In genomic region chr19:6829870-6830555, GRCm38 (mm10) we compare ENCODE assay signal across 9 mouse cellular contexts. TPM values are rescaled to one million over a fixed set of nuclear protein-coding genes. Genes with fewer than 3 reads are reported as not detected.
DNase-seq lines count a peak whose midpoint lies in the region; ATAC-seq and TF ChIP-seq lines count a peak whose summit lies in the region.
"Had no signal": no experiment of that assay in that cellular context is flagged by ENCODE, and none has a peak within 500 bp of the region (broad histone marks: within the 10 kb centered on the region; RNA-seq: fewer than 3 reads in every experiment).

No protein-coding gene starts in this region.

- no peak overlapping the region for H3K27ac ChIP-seq in layer of hippocampus, adult 2 months
- H3K27ac ChIP-seq in embryonic facial prominence, embryonic 10.5 days (replicated peaks): no peak overlapping the region
- no peak overlapping the region for H3K27ac ChIP-seq in hindbrain, embryonic 15.5 days (replicated peaks)
- no peak overlapping the region for H3K27ac ChIP-seq in neural tube, embryonic 11.5 days (ENCODE audit: low read depth, low read length)

- peak overlapping the region; percentile 41 for H3K9ac ChIP-seq in hindbrain, embryonic 15.5 days
- H3K9ac ChIP-seq in neural tube, embryonic 11.5 days (ENCODE audit: low read length): no peak overlapping the region

- ATAC-seq in hindbrain, embryonic 15.5 days (ENCODE audit: low FRiP score, low read depth): no peak
- 0 out of 2 replicates have a peak, but pooled peaks have one; percentile 6 for ATAC-seq in neural tube, embryonic 11.5 days (ENCODE audit: insufficient read depth, low FRiP score, low TSS enrichment)
- no peak for ATAC-seq in activated CD4-positive, CD25-positive, alpha-beta regulatory T cell, adult 4 months
- ATAC-seq: Patski had no signal

- no peak for DNase-seq in layer of hippocampus, adult 2 months (ENCODE audit: low spot score in 2 of 2)
- DNase-seq in layer of hippocampus, postnatal 25 days (ENCODE audit: extremely low spot score in 1 of 2, low spot score in 1 of 2): no peak
- peak; percentile 69 for DNase-seq in embryonic facial prominence, embryonic 10.5 days (ENCODE audit: low spot score)
- DNase-seq in neural tube, embryonic 11.5 days (ENCODE audit: low spot score): peak; percentile 46
- DNase-seq in cerebellum, postnatal 14 days: no peak
- no peak for DNase-seq in layer of hippocampus, adult 9-11 months

- H3K36me3 ChIP-seq in embryonic facial prominence, embryonic 10.5 days (replicated peaks): no peaks in the 10 kb centered on the region
- 0 out of 2 replicates have a peak, but pooled peaks cover 3% of the 10 kb centered on the region for H3K36me3 ChIP-seq in hindbrain, embryonic 15.5 days
- H3K36me3 ChIP-seq in neural tube, embryonic 11.5 days (ENCODE audit: control insufficient read depth, insufficient read depth, low read length): no peaks in the 10 kb centered on the region; the same call in 1 of the 2 replicates

- peaks cover 29% of the 10 kb centered on the region for H3K4me1 ChIP-seq in embryonic facial prominence, embryonic 10.5 days
- H3K4me1 ChIP-seq in hindbrain, embryonic 15.5 days (replicated peaks): peaks cover 28% of the 10 kb centered on the region
- peaks cover 17% of the 10 kb centered on the region for H3K4me1 ChIP-seq in neural tube, embryonic 11.5 days (ENCODE audit: control insufficient read depth, insufficient read depth, low read length)

- H3K27me3 ChIP-seq in embryonic facial prominence, embryonic 10.5 days (replicated peaks; ENCODE audit: low read depth, poor library complexity, severe bottlenecking): peaks cover 85% of the 10 kb centered on the region
- H3K27me3 ChIP-seq in hindbrain, embryonic 15.5 days: peaks cover 33% of the 10 kb centered on the region
- H3K27me3 ChIP-seq in neural tube, embryonic 11.5 days (ENCODE audit: control insufficient read depth, insufficient read depth, low read length): peaks cover 40% of the 10 kb centered on the region
- H3K27me3 ChIP-seq: Patski had no signal

- under 1% methylated on average over 48 of the region's 48 CpGs for WGBS in embryonic facial prominence, embryonic 10.5 days
- 4% methylated on average over 48 of the region's 48 CpGs for WGBS in hindbrain, embryonic 15.5 days
- 1% methylated on average over 46 of the region's 48 CpGs for WGBS in neural tube, embryonic 11.5 days

- peak overlapping the region; percentile 75 for H3K4me2 ChIP-seq in hindbrain, embryonic 15.5 days
- peak overlapping the region; percentile 46 for H3K4me2 ChIP-seq in neural tube, embryonic 11.5 days (ENCODE audit: low read depth)

- H3K4me3 ChIP-seq in layer of hippocampus, adult 2 months: peak overlapping the region; percentile 20; the same call in 1 of the 2 replicates
- H3K4me3 ChIP-seq in embryonic facial prominence, embryonic 10.5 days: peak overlapping the region; percentile 56
- H3K4me3 ChIP-seq in hindbrain, embryonic 15.5 days: peak overlapping the region; percentile 44
- peak overlapping the region; percentile 26 for H3K4me3 ChIP-seq in neural tube, embryonic 11.5 days (ENCODE audit: low read depth, low read length)

- H3K9me3 ChIP-seq in embryonic facial prominence, embryonic 10.5 days: no peaks in the 10 kb centered on the region
- no peaks in the 10 kb centered on the region for H3K9me3 ChIP-seq in hindbrain, embryonic 15.5 days
- H3K9me3 ChIP-seq in neural tube, embryonic 11.5 days (ENCODE audit: control insufficient read depth, low read length): no peaks in the 10 kb centered on the region

- no peak for TF ChIP-seq CTCF in layer of hippocampus, adult 2 months (conservative IDR thresholded peaks at IDR 0.05)

RNA-seq across cellular contexts. Expression of gene Rps6ka4, which starts 10.4 kb away (rescaled TPM):
- total RNA-seq in layer of hippocampus, adult 2 months (2021): 10 to 100 TPM; 38.3 to 39.1 TPM
- 10 to 100 TPM; 32.0 to 34.7 TPM for total RNA-seq in layer of hippocampus, postnatal 25 days (2021)
- 5.3 and 7.0 TPM in 2 replicates for polyA plus RNA-seq in embryonic facial prominence, embryonic 10.5 days (2016; fragmentation: Nextera tagmentation; extraction: Ambion mirVana)
- polyA plus RNA-seq in hindbrain, embryonic 15.5 days (2015; fragmentation: Nextera tagmentation; extraction: Ambion mirVana): 13.3 and 15.8 TPM in 2 replicates
- polyA plus RNA-seq in neural tube, embryonic 11.5 days (2014; fragmentation: Nextera tagmentation; extraction: Ambion mirVana): 4.7 and 6.7 TPM in 2 replicates
- polyA plus RNA-seq in activated CD4-positive, CD25-positive, alpha-beta regulatory T cell, adult 4 months (2017; shearing (Covaris generic)): 1 to 10 TPM; 6.2 to 9.2 TPM

RNA-seq across cellular contexts. Expression of gene Ccdc88b, which starts 28.0 kb away (rescaled TPM):
- total RNA-seq in layer of hippocampus, adult 2 months (2021): 10 to 100 TPM; 14.6 to 15.7 TPM
- 10 to 100 TPM in 1 of 2 experiments, 1 to 10 TPM in 1; 7.5 to 11.9 TPM for total RNA-seq in layer of hippocampus, postnatal 25 days (2021)
- 0.62 and 0.67 TPM in 2 replicates for polyA plus RNA-seq in embryonic facial prominence, embryonic 10.5 days (2016; fragmentation: Nextera tagmentation; extraction: Ambion mirVana)
- polyA plus RNA-seq in hindbrain, embryonic 15.5 days (2015; fragmentation: Nextera tagmentation; extraction: Ambion mirVana): 0.79 and 1.1 TPM in 2 replicates
- polyA plus RNA-seq in neural tube, embryonic 11.5 days (2014; fragmentation: Nextera tagmentation; extraction: Ambion mirVana): 0.89 and 1.0 TPM in 2 replicates
- 1 to 10 TPM; 3.8 to 6.5 TPM for polyA plus RNA-seq in activated CD4-positive, CD25-positive, alpha-beta regulatory T cell, adult 4 months (2017; shearing (Covaris generic))

Comparison
In these comparisons a context has a peak if more than half of its experiments do, and no peak if none do; other contexts are left out.
1. DNase-seq: peak in embryonic facial prominence, embryonic 10.5 days (single experiment) and neural tube, embryonic 11.5 days (single experiment); none in layer of hippocampus, adult 2 months (0 of 2), layer of hippocampus, postnatal 25 days (0 of 2), cerebellum, postnatal 14 days (0 of 2) and layer of hippocampus, adult 9-11 months (single experiment).
2. Peak in every context shown above with its lines, with median percentiles within 50 percentile points of each other: H3K4me3 ChIP-seq.